Mouse (Mus musculus) kidney, adult 8-10 months (tissue): ENCODE measurements around the gene Chil6.

Source experiments
- DNase-seq, 2 experiments: peaks; one replicate each; pipeline ENCODE4 v3.0.0; 2022

Gene Chil6

GRCm38 (mm10) chr3:106406082-106406481 lies at the start of gene Chil6:
Gene Chil6, minus strand, starts transcription at chr3:106406182.
- no peak for DNase-seq

- DNase-seq, result no peak
Measured at GRCm38 (mm10) chr3:106452616-106453015, 46.6 kb upstream of the Chil6 start.

- DNase-seq, result no peak
Measured at GRCm38 (mm10) chr3:106449567-106449966, 43.6 kb upstream of the Chil6 start.

- DNase-seq, result no peak
Measured at GRCm38 (mm10) chr3:106448995-106449394, 43.0 kb upstream of the Chil6 start.

GRCm38 (mm10) chr3:106448571-106448970 lies 42.6 kb upstream of the Chil6 start:
- peak; percentile 14 to 46 for DNase-seq
